Mouse (Mus musculus) heart, adult 10 weeks (tissue): ENCODE data around the gene Olfr807. TPM values are rescaled to one million over a fixed set of nuclear protein-coding genes. Genes with fewer than 3 reads are reported as not detected.

Experiments used
- polyA plus RNA-seq: library from polyadenylated mRNA; stranded (reverse); fragments of 350-450 nt; fragmentation: Illumina TruSeq; extraction: RNeasy Lipid Tissue Mini Kit (QIAGEN cat#74804); gene quantifications from one replicate; pipeline ENCODE4 v1.2.3, GENCODE M21; 2014; ENCODE audit warnings: low read depth, low replicate concordance

Olfr807 gene
- polyA plus RNA-seq = not detected

DNA sequence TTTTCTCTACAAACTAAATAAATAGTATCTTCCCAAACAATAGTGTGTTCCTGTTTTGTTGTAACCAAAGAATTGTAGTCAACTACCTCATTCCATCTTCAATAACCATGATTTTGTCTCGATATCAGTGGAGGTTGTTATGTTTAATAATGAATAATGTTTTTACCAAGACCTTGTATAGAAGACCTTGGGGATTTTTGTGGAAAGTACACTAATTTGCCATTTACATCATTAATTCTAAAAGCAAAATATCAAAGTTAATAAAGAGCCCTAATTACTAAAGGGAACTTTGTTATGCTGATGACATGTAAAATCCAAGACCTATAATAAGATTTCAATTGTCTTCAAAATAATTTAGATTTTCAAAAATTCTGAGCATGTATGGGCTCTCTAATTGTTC is at the start of gene Olfr807:
Gene Olfr807 (minus strand): TSS at position 101 of the 400 bp plus-strand sequence.

DNA sequence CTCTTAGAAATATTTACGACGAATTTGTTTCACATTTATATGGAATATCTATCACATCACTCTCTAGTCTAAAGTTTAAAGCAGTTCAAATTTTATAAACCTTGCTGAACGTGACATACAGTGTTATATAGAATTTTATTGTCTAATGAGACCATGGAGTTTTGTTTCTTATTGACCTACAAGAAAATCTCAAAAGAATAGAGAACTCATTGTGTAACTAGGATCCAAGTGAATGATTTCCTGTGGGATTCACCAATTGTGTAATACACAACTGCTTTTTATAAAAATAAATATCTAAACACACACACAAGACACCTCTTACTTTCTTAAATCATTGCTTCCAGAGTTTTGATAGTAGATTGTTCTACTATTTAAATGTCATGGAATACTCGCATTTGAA is 46.7 kb upstream of the Olfr807 start, which contains the start of gene Olfr811:
Gene Olfr811 (minus strand): TSS at position 101 of the 400 bp plus-strand sequence.

DNA sequence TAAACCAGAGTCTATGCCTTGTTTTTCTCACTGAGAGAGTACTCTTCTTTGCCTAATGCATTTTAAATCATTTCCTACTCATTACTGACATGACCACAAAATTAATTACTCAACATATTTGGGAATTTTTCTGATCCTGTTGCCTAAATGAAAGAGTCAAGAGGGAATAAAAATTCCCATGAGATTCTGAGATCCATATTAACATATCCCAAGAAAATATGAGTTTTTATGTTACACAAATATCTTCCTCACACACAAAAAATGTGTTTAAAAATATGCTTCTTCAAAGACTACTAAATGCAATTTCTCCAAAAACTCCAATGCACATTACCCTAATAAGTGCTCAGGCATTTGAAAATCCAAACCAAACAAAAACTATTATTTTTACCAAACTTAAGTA is 37.2 kb upstream of the Olfr807 start, which contains the start of gene Olfr810:
Gene Olfr810 (minus strand): TSS at position 101 of the 400 bp plus-strand sequence.

DNA sequence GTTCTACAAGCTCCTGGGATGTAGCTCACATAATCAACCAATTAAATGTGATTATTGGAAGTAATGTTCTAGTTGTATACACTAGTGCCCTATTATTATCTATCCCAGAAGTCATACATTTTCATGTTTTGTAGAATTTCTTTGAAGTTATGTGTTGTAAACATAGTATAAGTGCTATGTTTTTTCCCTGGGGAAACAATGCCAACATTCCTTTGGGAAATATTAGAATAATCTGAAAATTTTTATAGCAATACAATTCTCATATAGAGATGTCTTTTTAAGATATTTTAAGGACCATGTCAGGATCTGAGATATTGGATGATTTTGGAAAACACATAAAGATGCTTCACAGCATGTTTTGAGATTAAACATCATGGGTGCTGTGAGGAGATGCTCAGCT is 16.7 kb upstream of the Olfr807 start, which contains the start of gene Olfr809:
Gene Olfr809 (plus strand): TSS at position 301 of the 400 bp plus-strand sequence.

DNA sequence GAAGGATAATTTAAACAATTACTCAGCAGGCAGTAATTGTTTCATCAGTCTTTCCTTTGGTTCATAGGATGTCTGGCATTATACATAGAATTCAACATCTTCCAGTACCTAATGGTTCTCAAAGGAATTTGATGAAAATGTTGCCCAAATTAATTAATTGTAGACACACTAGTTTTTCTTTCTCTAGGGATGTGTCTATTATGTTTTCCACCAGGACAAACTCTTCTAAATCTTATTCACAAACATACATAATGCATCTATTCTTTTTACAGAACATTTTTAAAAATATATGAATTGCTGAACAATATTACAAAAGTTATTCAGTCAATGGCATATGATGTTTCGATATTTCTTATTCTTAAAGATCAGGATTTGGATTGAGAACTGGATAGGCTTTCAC is 7.6 kb upstream of the Olfr807 start, which contains the start of gene Olfr808:
Gene Olfr808 (plus strand): TSS at position 301 of the 400 bp plus-strand sequence.

DNA sequence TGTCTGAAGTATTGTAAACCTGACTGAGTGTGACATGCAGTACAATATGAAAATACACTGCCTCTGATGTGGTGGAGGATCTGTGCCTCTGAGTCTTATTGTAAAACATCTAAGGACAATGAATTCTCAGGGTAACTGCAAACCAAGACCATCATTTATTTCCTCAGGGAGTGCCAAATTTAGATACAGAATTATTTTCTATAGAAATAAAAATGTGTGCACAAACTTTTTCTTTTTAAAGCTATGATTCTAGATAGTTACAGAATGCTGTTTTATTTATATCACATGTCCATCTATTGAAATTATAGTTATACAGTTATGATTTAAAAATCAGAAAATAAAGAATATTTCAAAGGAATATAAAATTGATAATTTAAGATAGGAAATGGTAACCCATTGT is 15.8 kb downstream of the Olfr807 start, which contains the start of gene Olfr806:
Gene Olfr806 (minus strand): TSS at position 101 of the 400 bp plus-strand sequence.

DNA sequence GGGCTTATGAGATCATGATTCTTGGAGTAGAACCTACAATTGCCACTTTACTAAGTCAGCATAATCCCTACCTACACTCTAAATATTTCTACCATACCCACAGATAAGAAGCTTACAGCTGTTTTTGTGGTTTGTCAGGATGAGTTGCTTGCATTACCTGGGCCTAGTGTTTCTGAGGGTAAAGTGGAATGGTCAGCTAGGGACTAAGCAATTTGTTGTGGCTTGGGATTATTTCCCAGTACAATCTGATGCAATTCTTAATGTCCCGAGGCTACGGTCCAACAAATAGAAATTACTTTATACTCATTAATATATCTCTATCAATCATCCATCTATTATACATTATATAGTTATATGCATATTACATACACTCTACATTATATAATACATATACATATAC is 28.3 kb downstream of the Olfr807 start, which contains the start of gene Olfr805:
Gene Olfr805 (minus strand): TSS at position 101 of the 400 bp plus-strand sequence.

Other genes starting within 250 kb of the Olfr807 start
- not detected for gene Olfr791, start 236.0 kb downstream of the Olfr807 start, polyA plus RNA-seq
- gene Olfr792, start 218.6 kb downstream of the Olfr807 start, polyA plus RNA-seq = not detected
- not detected for gene Olfr794, start 190.1 kb downstream of the Olfr807 start, polyA plus RNA-seq
- gene Olfr796, start 145.2 kb downstream of the Olfr807 start, polyA plus RNA-seq = not detected
- not detected for gene Olfr798, start 129.9 kb downstream of the Olfr807 start, polyA plus RNA-seq
- not detected for gene Olfr799, start 120.3 kb downstream of the Olfr807 start, polyA plus RNA-seq
- not detected for gene Olfr800, start 100.1 kb downstream of the Olfr807 start, polyA plus RNA-seq
- gene Olfr801, start 83.9 kb downstream of the Olfr807 start, polyA plus RNA-seq = not detected
- gene Olfr802, start 69.6 kb downstream of the Olfr807 start, polyA plus RNA-seq = not detected
- not detected for gene Olfr803, start 63.5 kb downstream of the Olfr807 start, polyA plus RNA-seq
- not detected for gene Olfr804, start 54.6 kb downstream of the Olfr807 start, polyA plus RNA-seq
- not detected for gene Olfr805, start 28.4 kb downstream of the Olfr807 start, polyA plus RNA-seq
- not detected for gene Olfr806, start 15.9 kb downstream of the Olfr807 start, polyA plus RNA-seq
- gene Olfr808, start 7.7 kb upstream of the Olfr807 start, polyA plus RNA-seq = not detected
- gene Olfr809, start 16.8 kb upstream of the Olfr807 start, polyA plus RNA-seq = not detected
- gene Olfr810, start 37.1 kb upstream of the Olfr807 start, polyA plus RNA-seq = not detected
- not detected for gene Olfr811, start 46.6 kb upstream of the Olfr807 start, polyA plus RNA-seq
- gene Olfr812, start 88.3 kb upstream of the Olfr807 start, polyA plus RNA-seq = not detected
- not detected for gene Olfr813, start 97.6 kb upstream of the Olfr807 start, polyA plus RNA-seq
- gene Olfr814, start 122.1 kb upstream of the Olfr807 start, polyA plus RNA-seq = not detected
- gene Olfr815, start 148.1 kb upstream of the Olfr807 start, polyA plus RNA-seq = not detected
- not detected for gene Olfr816, start 157.8 kb upstream of the Olfr807 start, polyA plus RNA-seq
- gene Olfr818, start 191.3 kb upstream of the Olfr807 start, polyA plus RNA-seq = not detected
- not detected for gene Olfr819, start 209.5 kb upstream of the Olfr807 start, polyA plus RNA-seq
- gene Olfr247, start 218.3 kb upstream of the Olfr807 start, polyA plus RNA-seq = not detected
- not detected for gene Gm10310, start 227.3 kb upstream of the Olfr807 start, polyA plus RNA-seq